7 mouse cellular contexts compared by ENCODE assay signal in the genomic region with DNA sequence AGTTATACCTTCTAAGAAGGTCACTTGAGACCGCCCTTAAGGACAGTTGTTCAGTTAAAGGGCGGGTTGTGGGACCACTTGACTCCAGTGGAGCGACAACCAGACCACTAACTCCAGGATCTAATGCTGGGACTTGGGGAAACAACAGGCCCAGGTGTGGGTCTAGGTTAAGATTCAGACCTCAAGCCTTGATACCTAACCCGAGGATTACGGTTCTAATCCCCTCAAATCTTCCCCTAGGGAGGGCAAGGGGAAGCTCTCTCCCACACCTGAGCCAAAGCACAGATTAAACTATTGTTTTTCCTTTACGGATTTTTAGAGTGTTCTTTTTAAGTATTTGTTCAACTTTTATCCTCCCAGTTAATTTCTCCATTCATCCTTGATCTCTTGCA. TPM values are rescaled to one million over a fixed set of nuclear protein-coding genes. Genes with fewer than 3 reads are reported as not detected.
DNase-seq lines count a peak whose midpoint lies in the region; ATAC-seq and TF ChIP-seq lines count a peak whose summit lies in the region.

No protein-coding gene starts in this region.

- TF ChIP-seq POLR2A in olfactory bulb, adult 2 months (IDR thresholded peaks at IDR 0.05; ENCODE audit: insufficient read depth, low read depth, low read length): no peak

- H3K27ac ChIP-seq in lung, postnatal 0 days (ENCODE audit: low read length): no peak overlapping the region
- H3K27ac ChIP-seq in forebrain, embryonic 11.5 days (ENCODE audit: low read depth, low read length): no peak overlapping the region
- H3K27ac ChIP-seq in limb, embryonic 12.5 days: no peak overlapping the region
- no peak overlapping the region for H3K27ac ChIP-seq in olfactory bulb, adult 2 months (ENCODE audit: insufficient read depth, low read depth, low read length)

- H3K36me3 ChIP-seq in lung, postnatal 0 days (ENCODE audit: insufficient read depth, low read length): no peaks in the 10 kb centered on the region
- no peaks in the 10 kb centered on the region for H3K36me3 ChIP-seq in forebrain, embryonic 11.5 days (ENCODE audit: control insufficient read depth, insufficient read depth, low read length)
- H3K36me3 ChIP-seq in limb, embryonic 12.5 days: no peaks in the 10 kb centered on the region

- no peak; the same call in 1 of the 2 replicates for ATAC-seq in lung, postnatal 0 days
- ATAC-seq in forebrain, embryonic 11.5 days (replicated peaks; ENCODE audit: low FRiP score): 0 out of 2 replicates have a peak, but pooled peaks have one; percentile 29
- no peak for ATAC-seq in limb, embryonic 12.5 days (ENCODE audit: insufficient number of reproducible peaks, insufficient read depth, low FRiP score, low TSS enrichment, low read depth)

- no peak for TF ChIP-seq CTCF in lung, postnatal 0 days (IDR thresholded peaks at IDR 0.05)
- TF ChIP-seq CTCF in olfactory bulb, adult 2 months (IDR thresholded peaks at IDR 0.05; ENCODE audit: insufficient read depth, low read depth, low read length): no peak

- no peak overlapping the region for H3K9ac ChIP-seq in lung, postnatal 0 days (replicated peaks; ENCODE audit: low read depth)
- H3K9ac ChIP-seq in forebrain, embryonic 11.5 days (ENCODE audit: low read length): peak overlapping the region; percentile 33; the same call in 1 of the 2 replicates
- H3K9ac ChIP-seq in limb, embryonic 12.5 days (replicated peaks): no peak overlapping the region

- H3K4me2 ChIP-seq in lung, postnatal 0 days (replicated peaks; ENCODE audit: low read depth, low read length): peak overlapping the region; percentile 63
- peak overlapping the region; percentile 55 for H3K4me2 ChIP-seq in forebrain, embryonic 11.5 days (ENCODE audit: low read depth, low read length, severe bottlenecking)
- H3K4me2 ChIP-seq in limb, embryonic 12.5 days: peak overlapping the region; percentile 68

- 23% methylated on average over 6 of the region's 6 CpGs for WGBS in lung, postnatal 0 days
- WGBS in forebrain, embryonic 11.5 days: 27% methylated on average over 6 of the region's 6 CpGs
- WGBS in limb, embryonic 12.5 days: 32% methylated on average over 6 of the region's 6 CpGs
- 33% methylated on average over 6 of the region's 6 CpGs for WGBS in olfactory bulb, adult 2 months

- no peak for DNase-seq in lung, postnatal 0 days (ENCODE audit: low spot score)
- DNase-seq in lung, postnatal 36 days: no peak
- no peak for DNase-seq in forebrain, embryonic 11.5 days (ENCODE audit: low spot score)
- no peak for DNase-seq in spleen, postnatal 10 days (ENCODE audit: low spot score in 2 of 2)
- DNase-seq in ovary, postnatal 10 days (ENCODE audit: low spot score): no peak

- no peak for TF ChIP-seq EP300 in lung, postnatal 0 days (IDR thresholded peaks at IDR 0.05)

- peak overlapping the region; percentile 34 for H3K4me3 ChIP-seq in lung, postnatal 0 days (ENCODE audit: low read depth, low read length)
- H3K4me3 ChIP-seq in forebrain, embryonic 11.5 days (ENCODE audit: low read depth, low read length): peak overlapping the region; percentile 41
- H3K4me3 ChIP-seq in limb, embryonic 12.5 days (replicated peaks): peak overlapping the region; percentile 48
- peak overlapping the region; percentile 48 for H3K4me3 ChIP-seq in olfactory bulb, adult 2 months (ENCODE audit: insufficient read depth, low read depth, low read length)

- no peaks in the 10 kb centered on the region for H3K27me3 ChIP-seq in lung, postnatal 0 days (replicated peaks; ENCODE audit: insufficient read depth, low read length)
- H3K27me3 ChIP-seq in forebrain, embryonic 11.5 days (ENCODE audit: control insufficient read depth, insufficient read depth, low read length): no peaks in the 10 kb centered on the region
- H3K27me3 ChIP-seq in limb, embryonic 12.5 days: no peaks in the 10 kb centered on the region

- peaks cover 4% of the 10 kb centered on the region; the same call in 1 of the 2 replicates for H3K4me1 ChIP-seq in lung, postnatal 0 days (ENCODE audit: insufficient read depth, low read depth, low read length)
- H3K4me1 ChIP-seq in forebrain, embryonic 11.5 days (replicated peaks; ENCODE audit: control insufficient read depth, insufficient read depth, low read length): no peaks in the 10 kb centered on the region
- peaks cover 12% of the 10 kb centered on the region for H3K4me1 ChIP-seq in limb, embryonic 12.5 days (replicated peaks)
- H3K4me1 ChIP-seq in olfactory bulb, adult 2 months (ENCODE audit: control insufficient read depth, insufficient read depth, low read length): peaks cover 13% of the 10 kb centered on the region; the same call in 1 of the 2 replicates

- no peaks in the 10 kb centered on the region for H3K9me3 ChIP-seq in lung, postnatal 0 days (ENCODE audit: low read length)
- no peaks in the 10 kb centered on the region for H3K9me3 ChIP-seq in forebrain, embryonic 11.5 days (ENCODE audit: control insufficient read depth, low read length)
- no peaks in the 10 kb centered on the region for H3K9me3 ChIP-seq in limb, embryonic 12.5 days

RNA-seq across cellular contexts. Expression of gene Rangrf, which starts 0.9 kb away (rescaled TPM):
- 16.0 and 18.3 TPM in 2 replicates for polyA plus RNA-seq in lung, postnatal 0 days (2015; fragmentation: Nextera tagmentation; extraction: Ambion mirVana)
- polyA plus RNA-seq in forebrain, embryonic 11.5 days (2014; fragmentation: Nextera tagmentation; extraction: Ambion mirVana): 64.8 and 67.8 TPM in 2 replicates
- 64.6 and 69.6 TPM in 2 replicates for polyA plus RNA-seq in limb, embryonic 12.5 days (2016; fragmentation: Nextera tagmentation; extraction: Ambion mirVana)
- polyA plus RNA-seq in olfactory bulb, adult 2 months (2012; ENCODE audit: insufficient read depth, insufficient read length, low replicate concordance, missing spikeins): not detected in 2 replicates

RNA-seq across cellular contexts. Expression of gene Slc25a35, which starts 6.1 kb away (rescaled TPM):
- 4.3 and 5.5 TPM in 2 replicates for polyA plus RNA-seq in lung, postnatal 0 days (2015; fragmentation: Nextera tagmentation; extraction: Ambion mirVana)
- polyA plus RNA-seq in forebrain, embryonic 11.5 days (2014; fragmentation: Nextera tagmentation; extraction: Ambion mirVana): 1.6 and 2.4 TPM in 2 replicates
- 2.3 and 2.6 TPM in 2 replicates for polyA plus RNA-seq in limb, embryonic 12.5 days (2016; fragmentation: Nextera tagmentation; extraction: Ambion mirVana)
- polyA plus RNA-seq in olfactory bulb, adult 2 months (2012; ENCODE audit: insufficient read depth, insufficient read length, low replicate concordance, missing spikeins): not detected in 2 replicates

RNA-seq across cellular contexts. Expression of gene Arhgef15, which starts 16.8 kb away (rescaled TPM):
- polyA plus RNA-seq in lung, postnatal 0 days (2015; fragmentation: Nextera tagmentation; extraction: Ambion mirVana): 24.2 and 30.7 TPM in 2 replicates
- polyA plus RNA-seq in forebrain, embryonic 11.5 days (2014; fragmentation: Nextera tagmentation; extraction: Ambion mirVana): 5.2 and 6.1 TPM in 2 replicates
- 6.1 and 7.0 TPM in 2 replicates for polyA plus RNA-seq in limb, embryonic 12.5 days (2016; fragmentation: Nextera tagmentation; extraction: Ambion mirVana)
- not detected in 2 replicates for polyA plus RNA-seq in olfactory bulb, adult 2 months (2012; ENCODE audit: insufficient read depth, insufficient read length, low replicate concordance, missing spikeins)

RNA-seq across cellular contexts. Expression of gene Pfas, which starts 34.2 kb away (rescaled TPM):
- 7.0 and 9.0 TPM in 2 replicates for polyA plus RNA-seq in lung, postnatal 0 days (2015; fragmentation: Nextera tagmentation; extraction: Ambion mirVana)
- 48.2 and 55.8 TPM in 2 replicates for polyA plus RNA-seq in forebrain, embryonic 11.5 days (2014; fragmentation: Nextera tagmentation; extraction: Ambion mirVana)
- polyA plus RNA-seq in limb, embryonic 12.5 days (2016; fragmentation: Nextera tagmentation; extraction: Ambion mirVana): 45.7 and 48.5 TPM in 2 replicates
- polyA plus RNA-seq in olfactory bulb, adult 2 months (2012; ENCODE audit: insufficient read depth, insufficient read length, low replicate concordance, missing spikeins): not detected in 2 replicates

RNA-seq across cellular contexts. Expression of gene Ctc1, which starts 41.7 kb away (rescaled TPM):
- polyA plus RNA-seq in lung, postnatal 0 days (2015; fragmentation: Nextera tagmentation; extraction: Ambion mirVana): 12.2 and 12.3 TPM in 2 replicates
- polyA plus RNA-seq in forebrain, embryonic 11.5 days (2014; fragmentation: Nextera tagmentation; extraction: Ambion mirVana): 94.0 and 95.7 TPM in 2 replicates
- polyA plus RNA-seq in limb, embryonic 12.5 days (2016; fragmentation: Nextera tagmentation; extraction: Ambion mirVana): 70.5 and 73.8 TPM in 2 replicates
- not detected in 2 replicates for polyA plus RNA-seq in olfactory bulb, adult 2 months (2012; ENCODE audit: insufficient read depth, insufficient read length, low replicate concordance, missing spikeins)

Comparison
In these comparisons a context has a peak if more than half of its experiments do, and no peak if none do; other contexts are left out.
1. RNA of gene Rangrf, which starts 0.9 kb away (polyA plus RNA-seq): 64.8 to 67.8 TPM in forebrain, embryonic 11.5 days, 64.6 to 69.6 TPM in limb, embryonic 12.5 days and 16.0 to 18.3 TPM in lung, postnatal 0 days; not detected in olfactory bulb, adult 2 months; every median in the first group is over 10 times any median in the second.
2. Peak in every context shown above with its lines, with median percentiles within 50 percentile points of each other: H3K4me2 ChIP-seq and H3K4me3 ChIP-seq.